Mouse (Mus musculus): Measurements from ENCODE around the gene Sncg. TPM values are rescaled to one million over a fixed set of nuclear protein-coding genes. Genes with fewer than 3 reads are reported as not detected.

The Sncg gene
- polyA plus RNA-seq, 1 experiment from 2014 or later: 420 TPM

GRCm38 (mm10) chr14:34331886-34332285 is 42.7 kb downstream of the Sncg start:
- 67% methylated on average over 3 of the region's 3 CpGs for WGBS
- no peak overlapping the region for H3K4me2 ChIP-seq
- peak; percentile 65; the same call in 1 of the 2 replicates for ATAC-seq (ENCODE audit: low FRiP score)
- no peaks in the 10 kb centered on the region for H3K4me1 ChIP-seq
- H3K9me3 ChIP-seq (replicated peaks): no peaks in the 10 kb centered on the region
- no peaks in the 10 kb centered on the region for H3K27me3 ChIP-seq (replicated peaks)
- peak overlapping the region; percentile 72 for H3K27ac ChIP-seq (replicated peaks)
- H3K9ac ChIP-seq (replicated peaks): no peak overlapping the region
- H3K4me3 ChIP-seq (replicated peaks): no peak overlapping the region
- peaks cover 72% of the 10 kb centered on the region for H3K36me3 ChIP-seq

- no peak overlapping the region for H3K9ac ChIP-seq (replicated peaks)
- H3K27ac ChIP-seq (replicated peaks): peak overlapping the region; percentile 68
- no peak overlapping the region for H3K4me2 ChIP-seq
- no peaks in the 10 kb centered on the region for H3K9me3 ChIP-seq (replicated peaks)
- no peaks in the 10 kb centered on the region for H3K4me1 ChIP-seq
- 76% methylated on average over 9 of the region's 9 CpGs for WGBS
- H3K36me3 ChIP-seq: peaks cover 70% of the 10 kb centered on the region
- peak; percentile 83 for ATAC-seq (ENCODE audit: low FRiP score)
- no peaks in the 10 kb centered on the region for H3K27me3 ChIP-seq (replicated peaks)
- H3K4me3 ChIP-seq (replicated peaks): no peak overlapping the region
Observed at GRCm38 (mm10) chr14:34330657-34331158, 43.9 kb downstream of the Sncg start.

GRCm38 (mm10) chr14:34327618-34328017 is 47.0 kb downstream of the Sncg start:
- peaks cover 62% of the 10 kb centered on the region for H3K36me3 ChIP-seq
- no peaks in the 10 kb centered on the region for H3K9me3 ChIP-seq (replicated peaks)
- no peak overlapping the region for H3K4me2 ChIP-seq
- no peak overlapping the region for H3K9ac ChIP-seq (replicated peaks)
- no peak overlapping the region for H3K4me3 ChIP-seq (replicated peaks)
- WGBS: 86% methylated on average over 1 of the region's 1 CpGs
- no peak for ATAC-seq (ENCODE audit: low FRiP score)
- H3K27ac ChIP-seq (replicated peaks): no peak overlapping the region
- no peaks in the 10 kb centered on the region for H3K4me1 ChIP-seq
- no peaks in the 10 kb centered on the region for H3K27me3 ChIP-seq (replicated peaks)

- no peak overlapping the region for H3K9ac ChIP-seq (replicated peaks)
- 95% methylated on average over 3 of the region's 3 CpGs for WGBS
- no peaks in the 10 kb centered on the region for H3K4me1 ChIP-seq
- peaks cover 57% of the 10 kb centered on the region for H3K36me3 ChIP-seq
- no peak overlapping the region for H3K4me3 ChIP-seq (replicated peaks)
- no peak overlapping the region for H3K4me2 ChIP-seq
- H3K27me3 ChIP-seq (replicated peaks): no peaks in the 10 kb centered on the region
- no peak overlapping the region for H3K27ac ChIP-seq (replicated peaks)
- ATAC-seq (ENCODE audit: low FRiP score): no peak
- no peaks in the 10 kb centered on the region for H3K9me3 ChIP-seq (replicated peaks)
Observed at GRCm38 (mm10) chr14:34326606-34327005, 48.0 kb downstream of the Sncg start.

- no peak for ATAC-seq (ENCODE audit: low FRiP score)
- Histone ChIP-seq H3K27ac (replicated peaks) (no peak overlapping the region), H3K4me3 (replicated peaks) (no peak overlapping the region), H3K4me1 (no peaks in the 10 kb centered on the region), H3K4me2 (no peak overlapping the region), H3K9me3 (replicated peaks) (no peaks in the 10 kb centered on the region), H3K27me3 (replicated peaks) (no peaks in the 10 kb centered on the region), H3K9ac (replicated peaks) (no peak overlapping the region), H3K36me3 (peaks cover 50% of the 10 kb centered on the region)
- 95% methylated on average over 5 of the region's 5 CpGs for WGBS
Observed at GRCm38 (mm10) chr14:34323576-34324085, 51.0 kb downstream of the Sncg start.

Other genes with a start within 250 kb of the Sncg start
- 0.17 and 0.42 TPM in 2 replicates for gene Npy4r, start 222.3 kb downstream of the Sncg start, polyA plus RNA-seq (2015; fragmentation: Nextera tagmentation; extraction: Ambion mirVana)
- gene Gprin2, start 173.1 kb downstream of the Sncg start, polyA plus RNA-seq (2015; fragmentation: Nextera tagmentation; extraction: Ambion mirVana): 4.3 and 5.3 TPM in 2 replicates
- gene Syt15, start 155.2 kb downstream of the Sncg start, polyA plus RNA-seq (2015; fragmentation: Nextera tagmentation; extraction: Ambion mirVana): 0.87 and 1.2 TPM in 2 replicates
- 5.4 and 7.0 TPM in 2 replicates for gene Shld2, start 64.3 kb downstream of the Sncg start, polyA plus RNA-seq (2015; fragmentation: Nextera tagmentation; extraction: Ambion mirVana)
- gene Glud1, start 64.1 kb downstream of the Sncg start, polyA plus RNA-seq (2015; fragmentation: Nextera tagmentation; extraction: Ambion mirVana): 129 and 134 TPM in 2 replicates
- 0.72 TPM in 1 of 2 replicates, not detected in the other for gene Fam25c, start 19.4 kb downstream of the Sncg start, polyA plus RNA-seq (2015; fragmentation: Nextera tagmentation; extraction: Ambion mirVana)
- 3.3 and 4.6 TPM in 2 replicates for gene Mmrn2, start 676 bp upstream of the Sncg start, polyA plus RNA-seq (2015; fragmentation: Nextera tagmentation; extraction: Ambion mirVana)
- 19.0 and 23.4 TPM in 2 replicates for gene Bmpr1a, start 128.6 kb upstream of the Sncg start, polyA plus RNA-seq (2015; fragmentation: Nextera tagmentation; extraction: Ambion mirVana)
- not detected in 2 replicates for gene 9230112D13Rik, start 148.0 kb upstream of the Sncg start, polyA plus RNA-seq (2015; fragmentation: Nextera tagmentation; extraction: Ambion mirVana)
- 3.5 and 4.9 TPM in 2 replicates for gene Ldb3, start 213.9 kb upstream of the Sncg start, polyA plus RNA-seq (2015; fragmentation: Nextera tagmentation; extraction: Ambion mirVana)
- gene Opn4, start 225.4 kb upstream of the Sncg start, polyA plus RNA-seq (2015; fragmentation: Nextera tagmentation; extraction: Ambion mirVana): 0.28 TPM in 1 of 2 replicates, not detected in the other